Mouse (Mus musculus) frontal cortex, adult 2 months (tissue): ENCODE measurements around the gene C1qbp. TPM values are rescaled to one million over a fixed set of nuclear protein-coding genes. Genes with fewer than 3 reads are reported as not detected.

Experiments used
- polyA plus RNA-seq: library from polyadenylated mRNA; depleted of rRNA; stranded (reverse); fragments of >200 nt; gene quantifications from 2 replicates; pipeline ENCODE4 v1.2.3, GENCODE M21; 2012; rRNA removed

Gene C1qbp
- polyA plus RNA-seq, 1 experiment = 94.5 TPM

Other genes with a start within 250 kb of the C1qbp start
- gene Zfp3, start 218.8 kb downstream of the C1qbp start, polyA plus RNA-seq = 8.7 and 9.8 TPM in 2 replicates
- gene Scimp, start 170.4 kb downstream of the C1qbp start, polyA plus RNA-seq = 0.08 TPM in 1 of 2 replicates, not detected in the other
- gene Rabep1, start 138.2 kb downstream of the C1qbp start, polyA plus RNA-seq = 35.3 and 40.6 TPM in 2 replicates
- gene Nup88, start 13.1 kb downstream of the C1qbp start, polyA plus RNA-seq = 75.2 and 86.2 TPM in 2 replicates
- 58.9 and 63.3 TPM in 2 replicates for gene Rpain, start 12.8 kb downstream of the C1qbp start, polyA plus RNA-seq
- 23.8 and 26.1 TPM in 2 replicates for gene Dhx33, start 21.4 kb upstream of the C1qbp start, polyA plus RNA-seq
- gene Mis12, start 36.6 kb upstream of the C1qbp start, polyA plus RNA-seq = 13.4 and 13.5 TPM in 2 replicates
- 18.8 and 19.0 TPM in 2 replicates for gene Derl2, start 36.8 kb upstream of the C1qbp start, polyA plus RNA-seq
- gene 6330403K07Rik, start 50.5 kb upstream of the C1qbp start, polyA plus RNA-seq = 367 and 395 TPM in 2 replicates
- gene Nlrp1a, start 161.7 kb upstream of the C1qbp start, polyA plus RNA-seq = 0.04 and 0.11 TPM in 2 replicates
- 0.44 and 0.58 TPM in 2 replicates for gene Nlrp1b, start 247.7 kb upstream of the C1qbp start, polyA plus RNA-seq